Mouse (Mus musculus) adrenal gland, postnatal 36 days (tissue): Measurements from ENCODE around the gene Pate3. TPM values are rescaled to one million over a fixed set of nuclear protein-coding genes. Genes with fewer than 3 reads are reported as not detected.
"Not testable (repeated sequence)": the region's sequence is repeated elsewhere in the genome, so short reads cannot be mapped to it uniquely, and the experiment has no call there.

ENCODE experiments used
- DNase-seq, 2 experiments: peaks; one replicate each; pipeline ENCODE4 v3.0.0; 2021; ENCODE audit warnings: mixed read lengths in 1 of 2
- long read RNA-seq, 2 experiments: library from polyadenylated mRNA; stranded (forward); transcript quantifications; one replicate each; pipeline ENCODE4 v2.0.0; 2021; ENCODE audit warnings: borderline sequencing depth in 2 of 2
- total RNA-seq, 2 experiments: library from RNA; stranded (reverse); gene quantifications; 2 replicates each; pipeline ENCODE4 v1.2.3; 2021

Pate3 gene
- not detected for total RNA-seq
- long read RNA-seq, experiment 1 = 0 reads
- long read RNA-seq, experiment 2 = 0 reads

DNA sequence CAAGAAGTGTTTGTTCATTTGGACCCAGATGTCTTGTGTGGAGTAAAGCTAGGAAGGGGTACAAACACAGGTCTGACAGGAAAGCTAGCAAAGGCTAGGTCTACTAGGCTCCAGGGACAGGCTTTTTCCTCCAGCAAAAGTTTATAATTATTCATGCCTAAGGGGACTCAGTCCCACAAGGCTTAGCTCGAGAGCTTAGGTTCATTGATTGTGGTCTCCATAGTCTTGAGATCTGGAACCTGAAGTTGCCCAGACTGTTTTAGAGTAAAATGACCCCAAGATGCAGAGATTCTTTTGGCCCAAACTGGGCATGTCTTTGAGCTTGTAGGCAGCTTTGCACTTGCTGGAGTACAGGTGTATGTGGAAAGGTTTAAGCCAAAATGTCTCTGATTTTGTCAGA lies at the start of gene Pate3:
Gene Pate3, minus strand, starts transcription at position 101 of the 400 bp plus-strand sequence.
- DNase-seq = no peak

DNA sequence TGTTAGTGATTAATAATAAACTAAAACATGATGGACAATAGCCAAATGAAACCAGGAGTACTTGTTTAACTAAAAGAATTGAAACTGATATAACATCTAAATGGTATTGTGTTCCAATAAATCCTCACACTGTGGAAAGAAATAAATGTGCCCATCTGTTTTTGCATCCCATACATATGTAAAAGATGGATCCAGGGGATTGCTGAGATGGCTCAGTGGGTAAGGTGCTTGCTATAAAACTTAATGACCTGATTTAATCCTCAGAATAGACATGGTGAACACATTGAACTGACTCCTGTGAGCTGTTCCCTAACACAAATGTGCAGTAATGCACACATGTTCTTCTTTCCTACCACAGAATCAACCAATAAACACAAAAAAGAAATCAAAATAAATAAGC lies 43.9 kb upstream of the Pate3 start:
- no peak for DNase-seq

DNA sequence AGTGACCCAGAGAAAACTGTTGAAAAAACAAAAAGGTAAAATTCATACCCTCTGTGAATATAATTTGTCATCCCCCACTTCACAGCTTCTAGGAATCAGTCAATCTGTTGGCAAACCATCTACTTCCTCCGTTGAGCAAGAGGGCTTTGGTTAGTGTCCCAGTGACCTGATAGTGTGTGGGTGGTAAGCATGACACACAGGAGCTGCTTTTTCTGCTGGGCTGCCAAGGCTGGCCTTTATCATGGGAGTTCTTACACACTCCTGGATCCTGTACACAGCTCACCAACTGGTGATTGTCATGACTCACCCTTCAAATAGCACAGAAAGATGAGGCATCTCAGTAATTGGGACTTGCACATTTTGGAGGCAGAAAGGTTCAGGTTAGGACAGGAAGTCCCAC lies 39.0 kb upstream of the Pate3 start, which contains the start of gene Pate1:
Gene Pate1, minus strand, starts transcription at position 378 of the 400 bp plus-strand sequence.
- DNase-seq = no peak

DNA sequence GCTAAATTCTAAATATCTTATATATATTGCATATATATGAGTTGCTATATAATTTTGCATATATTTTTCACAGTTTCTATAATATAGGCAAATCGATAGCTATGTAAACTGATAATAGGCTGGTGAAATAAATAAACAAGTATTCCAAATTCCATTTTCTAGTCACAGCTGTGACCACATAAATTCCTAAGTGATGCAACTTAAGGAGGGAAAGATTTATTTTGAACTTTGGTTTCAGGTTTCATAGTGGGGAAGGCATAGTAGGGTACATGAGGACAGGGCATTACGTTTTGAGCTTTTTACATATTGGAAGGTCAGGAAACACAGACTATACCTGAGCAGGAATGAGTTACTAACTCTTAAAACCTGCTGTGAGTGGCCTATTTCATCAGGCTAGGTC lies 25.6 kb upstream of the Pate3 start:
- DNase-seq = no peak

DNA sequence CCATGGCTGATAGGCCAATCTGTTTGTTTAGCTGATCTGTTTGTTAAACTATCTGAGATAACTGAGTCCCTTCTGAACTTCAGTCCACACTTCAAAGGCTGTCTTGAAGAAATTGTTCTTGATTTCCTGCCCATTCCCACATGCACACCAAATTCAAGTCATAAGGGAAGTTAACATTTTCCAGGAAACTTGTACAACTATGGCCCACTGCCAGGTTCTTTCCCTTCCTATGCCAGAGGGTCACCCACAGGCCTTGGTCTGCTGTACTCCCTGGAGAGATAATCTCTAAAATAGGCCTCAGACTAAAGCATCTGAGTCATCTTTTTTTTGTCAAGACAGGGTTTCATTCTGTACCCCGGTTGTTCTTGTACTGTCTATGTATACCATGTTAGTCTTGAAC lies 15.0 kb downstream of the Pate3 start:
- DNase-seq = no peak

DNA sequence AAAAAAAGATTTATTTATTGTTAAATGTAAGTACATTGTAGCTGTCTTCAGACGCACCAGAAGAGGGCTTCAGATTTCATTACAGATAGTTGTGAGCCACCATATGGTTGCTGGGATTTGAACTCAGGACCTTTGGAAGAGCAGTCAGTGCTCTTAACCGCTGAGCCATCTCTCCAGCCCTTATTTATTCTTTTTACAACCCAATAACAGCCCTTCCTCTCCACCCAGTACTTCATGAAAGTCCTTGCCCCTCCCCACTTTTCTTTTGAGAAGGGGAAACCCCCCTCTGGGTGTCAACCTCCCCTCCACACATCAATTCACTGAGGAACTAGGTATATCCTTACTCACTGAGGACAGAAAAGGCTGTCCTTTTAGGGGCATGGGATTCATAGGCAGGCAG lies 31.2 kb downstream of the Pate3 start:
- not testable (repeated sequence) for DNase-seq

DNA sequence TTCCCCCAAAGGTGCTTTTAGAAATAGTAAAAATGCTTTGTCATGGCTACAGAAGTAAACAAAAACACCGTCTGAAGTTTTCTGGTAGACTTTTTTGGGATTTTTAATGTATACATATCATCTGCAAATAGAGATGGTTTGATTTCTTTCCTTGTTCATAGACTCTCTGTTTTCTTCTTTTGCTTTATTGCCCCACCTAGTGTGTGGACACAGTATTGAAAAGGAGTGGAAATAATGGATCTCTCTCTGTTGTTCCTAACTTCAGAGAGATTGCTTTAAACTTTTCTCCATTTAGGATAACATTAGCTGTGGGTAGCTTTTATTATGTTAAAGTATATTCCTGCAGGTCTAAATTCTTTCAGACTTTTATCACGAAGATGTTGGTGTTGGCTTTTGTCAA lies 34.0 kb downstream of the Pate3 start:
- DNase-seq = no peak

DNA sequence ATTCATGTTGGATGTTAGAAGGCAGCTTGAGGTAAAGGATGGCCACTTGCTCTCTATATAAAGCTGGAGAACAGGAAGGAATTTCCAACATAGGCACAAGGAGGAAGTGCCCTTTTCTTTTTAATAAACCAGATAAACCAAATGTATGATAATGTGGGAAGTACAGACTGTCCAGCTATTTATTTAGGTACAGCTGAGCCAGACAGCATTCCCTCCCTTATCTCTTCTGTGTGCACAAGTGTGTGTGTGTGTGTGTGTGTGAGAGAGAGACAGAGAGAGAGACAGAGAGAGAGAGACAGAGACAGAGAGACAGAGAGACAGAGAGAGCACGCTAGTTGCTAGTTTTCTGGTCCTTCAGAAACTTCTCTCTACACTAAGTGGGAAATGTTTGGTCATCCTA lies 36.2 kb downstream of the Pate3 start, which contains the start of gene Pate4:
Gene Pate4, minus strand, starts transcription at position 101 of the 400 bp plus-strand sequence.
- no peak for DNase-seq

DNA sequence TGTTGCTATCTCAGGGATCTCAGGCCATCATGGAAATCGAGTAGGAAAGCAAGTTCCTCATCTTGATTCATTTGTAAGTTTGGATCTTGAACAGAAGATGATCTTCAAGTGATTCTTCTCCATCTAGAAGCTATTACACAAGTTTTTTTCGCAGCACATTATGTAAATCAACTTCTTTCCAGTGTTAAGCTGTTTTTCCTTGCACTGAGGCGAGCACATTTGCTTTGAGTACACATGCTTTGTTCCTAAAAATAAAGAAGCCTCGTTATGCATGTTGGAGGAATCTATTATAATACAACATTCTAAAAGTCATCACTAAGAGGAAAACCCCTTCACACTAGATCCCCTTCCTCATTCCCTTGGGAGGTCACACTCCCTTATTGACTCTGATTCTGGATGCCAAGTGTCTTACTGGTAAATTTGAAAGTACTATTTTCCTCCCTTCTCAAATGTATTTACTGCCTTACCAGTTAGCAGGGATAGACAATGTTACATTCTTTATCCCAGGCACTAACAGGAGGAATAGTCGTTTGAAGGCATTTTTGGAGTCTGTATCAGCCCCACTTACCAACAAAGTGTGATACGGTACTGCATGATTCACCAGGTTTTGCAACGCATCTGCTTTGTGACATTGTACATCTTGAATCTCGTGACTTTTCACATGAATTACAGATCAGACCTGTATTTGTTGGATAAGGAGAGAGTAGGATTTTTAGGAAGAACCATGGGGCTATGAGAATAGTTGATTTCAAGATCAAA lies 40.2 kb downstream of the Pate3 start:
- no peak for DNase-seq

Other genes with a start within 250 kb of the Pate3 start
- gene Cdon, start 227.1 kb downstream of the Pate3 start, total RNA-seq = 10 to 100 TPM; 14.2 to 17.9 TPM
- not detected for gene Gm1113, start 129.9 kb downstream of the Pate3 start, total RNA-seq
- under 1 TPM; 0.56 to 0.79 TPM for gene Ddx25, start 89.7 kb downstream of the Pate3 start, total RNA-seq
- gene Pus3, start 89.6 kb downstream of the Pate3 start, total RNA-seq = 10 to 100 TPM; 10.6 to 13.3 TPM
- gene Pate2, start 77.9 kb downstream of the Pate3 start, total RNA-seq = under 1 TPM; 0.16 to 0.60 TPM
- gene Hyls1, start 77.8 kb downstream of the Pate3 start, total RNA-seq = 1 to 10 TPM; 3.3 to 4.2 TPM
- gene Pate4, start 36.3 kb downstream of the Pate3 start, total RNA-seq = not detected
- gene Pate1, start 39.2 kb upstream of the Pate3 start, total RNA-seq = not detected
- gene Gm17677, start 92.8 kb upstream of the Pate3 start, total RNA-seq = not detected
- gene Gm17727, start 129.9 kb upstream of the Pate3 start, total RNA-seq = not detected
- not detected for gene Gm27235, start 141.9 kb upstream of the Pate3 start, total RNA-seq
- not detected for gene D730048I06Rik, start 141.9 kb upstream of the Pate3 start, total RNA-seq
- not detected for gene 9230110F15Rik, start 195.9 kb upstream of the Pate3 start, total RNA-seq